Mouse (Mus musculus) layer of hippocampus, postnatal 10 days (tissue): ENCODE measurements around the gene Gpr26. TPM values are rescaled to one million over a fixed set of nuclear protein-coding genes. Genes with fewer than 3 reads are reported as not detected.

Source experiments
- DNase-seq, 2 experiments: peaks; one replicate each; pipeline ENCODE4 v3.0.0; 2021; ENCODE audit warnings: low spot score in 2 of 2
- total RNA-seq, 2 experiments: library from RNA; stranded (reverse); gene quantifications; 2 replicates each; pipeline ENCODE4 v1.2.3; 2021

Gene Gpr26
- total RNA-seq, 2 experiments from 2014 or later: 65.6 to 67.1 TPM

- DNase-seq: no peak
Observed at GRCm38 (mm10) chr7:132015933-132016332, 49.7 kb downstream of the Gpr26 start.

- DNase-seq: no peak
Observed at GRCm38 (mm10) chr7:132025591-132025990, 59.3 kb downstream of the Gpr26 start.

GRCm38 (mm10) chr7:132026671-132027070 lies 60.4 kb downstream of the Gpr26 start:
- DNase-seq: no peak

- DNase-seq: no peak
Observed at GRCm38 (mm10) chr7:132031940-132032531, 65.8 kb downstream of the Gpr26 start.

Other genes starting within 250 kb of the Gpr26 start
- gene Cpxm2, start 188.3 kb downstream of the Gpr26 start, total RNA-seq: 1 to 10 TPM; 5.1 to 6.7 TPM